Mouse (Mus musculus) 3T3-L1 (cell line): ENCODE results near the gene Tbata.

Experiments
- DNase-seq: peaks from one replicate; pipeline ENCODE4 v3.0.0-alpha.2; 2015; ENCODE audit warnings: low read depth, low spot score

Tbata gene

GRCm38 (mm10) chr10:61167333-61168096 lies 4.2 kb upstream of the Tbata start:
- DNase-seq, result no peak

- no peak for DNase-seq
Measured at GRCm38 (mm10) chr10:61168393-61168792, 3.4 kb upstream of the Tbata start.

DNA sequence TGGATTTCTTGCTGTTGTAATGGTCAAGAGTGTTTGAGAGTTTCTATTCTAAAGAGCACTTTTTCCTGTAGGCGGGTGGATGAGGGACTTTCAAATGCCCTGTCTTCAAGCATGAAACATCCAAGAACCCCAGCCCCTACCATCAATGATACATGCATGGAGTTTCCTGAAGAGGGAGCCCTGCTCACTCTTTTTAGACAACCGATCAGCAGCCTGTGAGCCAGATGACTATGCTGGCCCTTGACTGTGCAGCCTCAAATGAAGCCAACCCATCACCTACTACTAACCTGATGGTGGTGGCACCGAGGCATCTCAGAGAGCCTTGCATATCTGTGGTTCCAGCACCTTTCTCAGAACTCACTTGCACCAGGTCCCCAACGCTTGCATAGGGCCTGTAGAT lies 742 bp downstream of the Tbata start:
- no peak for DNase-seq

GRCm38 (mm10) chr10:61174711-61175441 lies 3.1 kb downstream of the Tbata start:
- DNase-seq, result no peak

DNA sequence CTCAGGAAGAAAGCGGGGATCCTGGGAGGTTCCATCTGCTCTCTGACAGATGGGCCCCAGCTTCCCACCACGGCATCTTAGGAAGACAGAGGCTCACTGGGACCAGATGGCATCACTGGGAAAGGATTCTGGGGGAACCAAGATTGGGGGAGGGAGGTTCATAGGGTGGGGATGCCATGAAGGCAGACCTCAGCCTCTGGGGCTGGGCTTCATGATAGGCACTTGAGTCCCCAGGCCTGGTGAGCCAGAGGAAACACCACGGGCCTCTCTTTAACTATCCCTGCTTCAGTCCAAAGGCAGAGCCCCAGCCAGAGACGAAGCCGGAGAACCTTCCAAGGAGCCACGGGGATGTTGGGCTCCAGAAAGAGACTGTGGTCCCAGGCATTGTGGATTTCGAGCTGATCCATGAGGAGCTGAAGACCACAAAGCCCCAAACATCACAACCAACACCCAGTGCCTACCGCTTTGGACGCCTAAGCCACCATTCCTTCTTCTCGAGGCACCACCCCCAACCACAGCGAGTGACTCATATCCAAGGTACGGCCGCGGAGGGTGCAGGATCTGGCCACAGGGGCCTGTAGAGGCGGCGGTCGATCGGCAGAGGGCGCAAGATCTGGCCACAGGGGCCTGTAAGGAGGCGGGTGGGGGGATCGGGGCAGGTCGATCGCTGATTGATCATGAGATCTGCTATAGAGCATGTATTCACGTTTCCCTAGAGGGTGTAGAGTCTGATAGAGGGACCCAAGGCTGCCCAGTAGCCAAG lies 3.9 kb downstream of the Tbata start:
- peak; percentile 57 for DNase-seq

- no peak for DNase-seq
Measured at GRCm38 (mm10) chr10:61176221-61176790, 4.6 kb downstream of the Tbata start.

DNA sequence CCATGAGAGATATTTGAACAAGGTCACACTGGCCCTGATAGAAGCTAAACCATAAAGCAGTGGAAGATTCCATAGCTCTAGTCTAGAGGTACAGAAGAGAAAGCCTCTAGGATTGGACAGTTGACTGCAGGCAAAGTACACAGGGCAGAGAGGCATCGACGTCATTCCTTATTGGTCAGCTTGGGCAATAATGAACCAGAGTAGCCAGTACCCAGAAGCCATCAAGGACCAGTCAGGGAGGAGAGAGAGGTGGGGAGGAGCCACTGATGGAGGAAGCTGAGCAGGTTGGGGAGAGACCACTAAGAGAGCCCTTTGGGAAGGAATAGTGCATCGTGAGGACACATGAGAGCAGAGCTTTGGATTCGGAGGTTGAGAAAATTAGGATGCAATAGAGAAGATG lies 6.0 kb downstream of the Tbata start:
- DNase-seq, result no peak

GRCm38 (mm10) chr10:61178687-61179086 lies 6.9 kb downstream of the Tbata start:
- DNase-seq, result no peak

- DNase-seq, result no peak
Measured at GRCm38 (mm10) chr10:61179927-61180326, 8.2 kb downstream of the Tbata start.

DNA sequence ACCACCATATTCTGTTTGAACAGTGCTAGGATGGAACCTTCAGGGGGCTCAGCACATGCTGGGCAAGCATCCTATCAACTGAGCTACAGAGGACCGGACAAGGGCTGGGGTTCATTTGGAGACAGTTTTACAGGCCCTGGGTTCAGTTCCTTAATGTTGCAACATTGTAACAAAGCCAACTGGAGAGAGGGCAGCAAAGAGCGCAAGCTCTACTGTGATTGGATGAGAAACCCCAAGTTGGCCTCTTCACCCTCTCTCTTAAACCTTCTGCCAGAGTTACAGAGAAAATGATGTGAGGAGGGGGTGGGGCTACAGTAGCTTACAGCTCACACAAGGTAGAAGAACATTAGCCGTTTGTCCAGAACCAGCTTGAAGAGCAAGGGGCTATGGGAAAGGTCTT lies 15.2 kb downstream of the Tbata start:
- no peak for DNase-seq

DNA sequence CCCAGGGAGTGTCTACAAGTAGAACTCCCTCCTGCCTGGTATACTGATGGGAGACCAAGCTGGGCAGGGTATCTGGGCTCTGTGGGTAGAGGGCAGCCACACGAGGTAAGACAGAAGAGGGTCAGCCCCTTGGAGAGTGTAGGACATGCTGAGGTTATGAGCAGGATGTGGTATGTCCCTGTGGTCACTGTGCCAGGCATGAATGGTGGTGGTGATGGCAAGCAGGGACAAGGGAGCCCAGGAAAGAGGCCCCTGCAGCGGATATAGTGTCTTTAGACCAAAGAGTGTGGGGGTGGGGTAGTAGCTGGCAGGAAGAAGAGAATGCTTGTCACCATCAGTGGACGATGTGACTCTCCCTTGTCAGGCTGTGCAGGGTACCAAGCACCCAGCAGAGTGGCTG lies 16.3 kb downstream of the Tbata start:
- DNase-seq, result no peak

DNA sequence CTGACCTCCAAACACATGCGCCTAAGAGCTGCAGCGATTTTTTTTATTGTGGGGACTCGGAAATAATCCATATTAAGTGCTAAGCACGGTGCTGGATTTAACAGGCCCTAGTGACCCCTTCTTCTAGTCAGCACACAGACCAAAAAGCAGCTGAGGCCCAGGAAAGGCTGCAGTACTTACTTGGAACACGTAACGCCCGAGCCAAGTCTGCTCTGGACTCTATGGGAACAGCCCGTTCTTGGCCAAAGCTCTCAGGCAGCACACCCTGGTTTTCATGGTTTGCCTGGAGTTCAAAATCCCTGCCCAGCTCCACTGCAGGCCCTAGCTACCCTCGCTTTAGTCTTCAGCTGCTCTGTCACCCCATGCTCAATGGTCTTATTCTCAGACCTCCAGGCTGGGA lies 22.9 kb downstream of the Tbata start:
- no peak for DNase-seq

DNA sequence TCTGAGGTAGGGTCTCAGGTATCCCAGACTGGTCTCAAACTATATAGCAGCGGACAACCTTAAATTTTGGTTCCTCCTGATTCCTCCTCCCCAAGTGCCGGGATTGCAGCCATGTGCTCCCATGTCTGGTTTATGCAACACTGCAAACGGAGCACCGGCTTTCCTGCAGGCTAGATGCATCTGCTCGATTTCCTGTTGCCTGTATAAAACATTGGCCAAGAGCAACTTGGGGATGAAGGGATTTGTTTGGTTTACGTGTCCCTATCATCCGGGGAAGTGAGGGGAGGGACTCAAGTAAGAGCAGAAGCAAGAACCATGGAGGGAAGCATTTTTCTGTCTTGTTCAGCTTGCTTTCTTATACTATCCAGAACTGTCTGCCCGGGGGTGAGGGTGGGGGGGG lies 23.5 kb downstream of the Tbata start:
- DNase-seq, result no peak

GRCm38 (mm10) chr10:61195718-61196291 lies 24.1 kb downstream of the Tbata start:
- no peak for DNase-seq

DNA sequence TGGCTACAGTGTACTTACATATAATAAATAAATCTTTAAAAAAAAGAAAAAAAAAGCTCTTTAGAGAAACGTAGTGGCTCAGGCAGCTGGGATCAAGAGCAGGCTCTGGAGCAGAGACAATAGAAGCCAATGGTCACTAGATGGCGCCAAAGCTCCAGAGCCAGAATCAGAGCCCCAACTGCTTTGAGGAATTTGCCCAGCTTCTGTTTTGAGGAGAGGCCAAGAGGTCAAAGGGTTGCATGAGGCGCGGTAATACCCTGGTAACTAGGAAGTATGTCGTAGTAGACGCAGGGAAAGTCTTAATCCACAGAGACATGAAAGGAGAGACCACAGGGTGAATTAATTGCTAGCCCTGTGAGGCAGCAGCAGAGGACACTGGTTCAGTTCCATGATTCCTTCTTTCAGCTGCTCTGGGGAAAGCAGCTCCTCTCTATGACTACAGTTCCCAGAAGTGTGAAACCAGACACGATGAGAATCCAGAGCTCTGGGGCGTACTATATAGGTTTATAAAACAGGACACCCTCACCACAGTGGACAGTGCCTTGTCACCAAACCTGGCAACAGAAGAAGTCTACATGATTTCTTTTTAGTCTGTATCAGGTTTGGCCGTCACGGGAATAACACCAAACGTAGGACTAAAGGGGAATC lies 27.9 kb downstream of the Tbata start:
- peak; percentile 91 for DNase-seq

GRCm38 (mm10) chr10:61200232-61200820 lies 28.6 kb downstream of the Tbata start:
- no peak for DNase-seq

DNA sequence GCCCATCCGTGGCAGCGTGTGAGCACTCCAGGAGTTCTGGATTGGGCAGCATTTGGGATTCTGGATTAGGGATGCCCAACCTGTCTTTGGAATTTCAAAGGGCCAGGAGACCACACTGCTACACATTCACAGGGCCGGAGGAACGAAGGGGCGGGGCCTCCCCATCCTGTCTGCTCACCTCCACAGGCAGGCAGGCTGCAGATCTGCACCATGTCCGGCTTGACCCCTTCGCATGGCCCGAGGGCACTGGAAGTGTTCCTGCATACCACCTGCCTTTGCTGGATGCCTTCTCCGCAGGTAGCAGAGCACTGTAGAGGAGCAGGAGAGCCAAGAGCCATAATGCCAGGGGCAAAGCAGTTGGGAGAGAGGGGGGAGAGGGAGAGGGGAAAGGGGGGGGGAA lies 29.2 kb downstream of the Tbata start:
- DNase-seq, result no peak

DNA sequence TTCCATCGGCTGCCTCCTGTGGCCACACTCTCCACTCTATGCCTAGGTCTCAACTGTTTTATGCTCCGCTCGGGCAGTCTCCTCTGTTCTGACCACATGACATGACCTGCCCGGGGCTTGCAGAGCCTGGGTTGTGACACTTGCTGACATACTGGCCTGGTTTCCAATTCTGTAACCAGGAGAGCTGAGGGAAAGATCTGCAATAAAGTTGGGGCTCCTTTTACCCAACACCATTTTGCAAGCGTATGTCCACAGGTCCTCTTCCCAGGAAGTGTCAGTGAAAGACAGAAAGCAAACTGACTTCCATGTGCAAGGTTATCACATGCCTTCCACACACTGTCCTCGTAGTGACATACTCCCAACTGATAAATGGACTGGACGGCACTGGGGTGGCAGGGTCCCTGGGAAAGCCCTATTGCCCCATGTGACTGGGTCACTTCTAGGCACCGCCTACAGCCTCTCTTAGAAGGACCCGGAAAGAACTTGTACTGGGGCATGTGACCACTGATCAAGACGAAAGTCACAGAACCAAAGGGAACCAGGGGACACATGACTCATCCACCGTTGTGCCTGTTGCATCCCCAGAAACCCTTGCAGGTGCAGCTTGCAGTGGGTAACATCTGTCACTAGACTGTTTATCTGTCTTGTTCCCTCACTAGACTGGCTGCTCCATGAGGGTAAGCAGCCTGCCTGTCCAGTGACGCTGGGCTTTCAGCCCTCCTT lies 30.0 kb downstream of the Tbata start:
- no peak for DNase-seq

DNA sequence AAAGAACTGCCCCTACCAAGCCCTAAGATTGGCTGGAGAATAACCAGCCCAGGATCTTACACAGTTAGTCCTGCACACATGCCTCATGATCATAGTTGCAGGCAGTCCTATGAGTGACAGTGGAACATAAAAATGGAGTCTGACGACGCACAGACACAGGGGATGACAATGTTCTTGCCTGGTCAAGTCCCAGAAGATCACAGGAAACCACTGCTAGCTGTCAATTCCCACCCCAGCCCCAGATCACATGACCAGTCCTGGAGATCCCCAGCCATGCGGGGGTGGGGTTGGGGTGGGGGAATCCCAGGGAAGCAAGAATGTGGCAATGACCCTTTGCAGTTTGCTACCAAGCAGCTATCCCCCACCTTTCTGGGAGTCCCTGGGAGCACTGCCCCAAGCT lies 32.2 kb downstream of the Tbata start:
- DNase-seq, result no peak

- no peak for DNase-seq
Measured at GRCm38 (mm10) chr10:61208114-61208684, 36.4 kb downstream of the Tbata start.
